In genomic region chr4:117884146-117884545, GRCm38 (mm10) we compare ENCODE assay signal across 10 mouse cellular contexts. TPM values are rescaled to one million over a fixed set of nuclear protein-coding genes. Genes with fewer than 3 reads are reported as not detected.
DNase-seq lines count a peak whose midpoint lies in the region; ATAC-seq and TF ChIP-seq lines count a peak whose summit lies in the region.
"Had no signal": no experiment of that assay in that cellular context is flagged by ENCODE, and none has a peak within 500 bp of the region (broad histone marks: within the 10 kb centered on the region; RNA-seq: fewer than 3 reads in every experiment).

No protein-coding gene starts in this region.

- H3K4me3 ChIP-seq in heart, embryonic 12.5 days = peak overlapping the region; percentile 96; the same call in 1 of the 2 replicates
- 0 out of 2 replicates have a peak overlapping the region, but pooled peaks have one; percentile 1 for H3K4me3 ChIP-seq in bone marrow macrophage, adult 2 months (ENCODE audit: insufficient read depth, low read length)
- no peak overlapping the region for H3K4me3 ChIP-seq in hindbrain, embryonic 12.5 days
- H3K4me3 ChIP-seq in midbrain, embryonic 12.5 days = peak overlapping the region; percentile 89; the same call in 1 of the 2 replicates

- peaks cover 42% of the 10 kb centered on the region for H3K36me3 ChIP-seq in heart, embryonic 12.5 days
- H3K36me3 ChIP-seq in hindbrain, embryonic 12.5 days = peaks cover 40% of the 10 kb centered on the region
- H3K36me3 ChIP-seq in midbrain, embryonic 12.5 days = peaks cover 37% of the 10 kb centered on the region

- TF ChIP-seq POLR2A in bone marrow macrophage, adult 2 months (IDR thresholded peaks at IDR 0.05; ENCODE audit: borderline replicate concordance, low read depth, low read length) = no peak

- ATAC-seq in heart, embryonic 12.5 days (ENCODE audit: insufficient number of reproducible peaks, low FRiP score) = no peak
- ATAC-seq in hindbrain, embryonic 12.5 days (ENCODE audit: low FRiP score) = no peak
- no peak for ATAC-seq in midbrain, embryonic 12.5 days (ENCODE audit: low FRiP score, low read depth)

- H3K9me3 ChIP-seq in heart, embryonic 12.5 days (replicated peaks) = no peaks in the 10 kb centered on the region
- H3K9me3 ChIP-seq in hindbrain, embryonic 12.5 days (replicated peaks) = no peaks in the 10 kb centered on the region
- no peaks in the 10 kb centered on the region for H3K9me3 ChIP-seq in midbrain, embryonic 12.5 days

- no peak for TF ChIP-seq CTCF in bone marrow macrophage, adult 2 months (IDR thresholded peaks at IDR 0.05; ENCODE audit: low read depth, low read length)

- WGBS in heart, embryonic 12.5 days = 94% methylated on average over 1 of the region's 1 CpGs
- WGBS in hindbrain, embryonic 12.5 days = 100% methylated on average over 1 of the region's 1 CpGs
- WGBS in midbrain, embryonic 12.5 days = 100% methylated on average over 1 of the region's 1 CpGs

- no peaks in the 10 kb centered on the region for H3K27me3 ChIP-seq in heart, embryonic 12.5 days (replicated peaks)
- H3K27me3 ChIP-seq in hindbrain, embryonic 12.5 days = no peaks in the 10 kb centered on the region
- no peaks in the 10 kb centered on the region for H3K27me3 ChIP-seq in midbrain, embryonic 12.5 days

- peak overlapping the region; percentile 94 for H3K4me2 ChIP-seq in heart, embryonic 12.5 days
- peak overlapping the region; percentile 88 for H3K4me2 ChIP-seq in hindbrain, embryonic 12.5 days (replicated peaks)
- peak overlapping the region; percentile 82 for H3K4me2 ChIP-seq in midbrain, embryonic 12.5 days (replicated peaks)

- H3K27ac ChIP-seq in heart, embryonic 12.5 days (ENCODE audit: poor library complexity, severe bottlenecking) = no peak overlapping the region
- no peak overlapping the region for H3K27ac ChIP-seq in bone marrow macrophage, adult 2 months (ENCODE audit: insufficient read depth, low read depth, low read length)
- no peak overlapping the region for H3K27ac ChIP-seq in hindbrain, embryonic 12.5 days
- H3K27ac ChIP-seq in midbrain, embryonic 12.5 days (replicated peaks) = no peak overlapping the region

- DNase-seq in heart, adult 18-20 months = no peak
- no peak for DNase-seq in left cerebral cortex, adult 8-10 months (ENCODE audit: low spot score in 2 of 2)
- no peak for DNase-seq in spleen, postnatal 14 days (ENCODE audit: low spot score in 2 of 2)
- no peak for DNase-seq in gastrocnemius, postnatal 10 days
- DNase-seq: layer of hippocampus, adult 9-11 months had no signal

- peaks cover 25% of the 10 kb centered on the region for H3K4me1 ChIP-seq in heart, embryonic 12.5 days (replicated peaks)
- peaks cover 18% of the 10 kb centered on the region for H3K4me1 ChIP-seq in bone marrow macrophage, adult 2 months (ENCODE audit: control insufficient read depth, insufficient read depth, low read length)
- peaks cover 61% of the 10 kb centered on the region for H3K4me1 ChIP-seq in hindbrain, embryonic 12.5 days
- H3K4me1 ChIP-seq in midbrain, embryonic 12.5 days = peaks cover 40% of the 10 kb centered on the region

- H3K9ac ChIP-seq in heart, embryonic 12.5 days = peak overlapping the region; percentile 93
- H3K9ac ChIP-seq in hindbrain, embryonic 12.5 days = peak overlapping the region; percentile 90; the same call in 1 of the 2 replicates
- peak overlapping the region; percentile 93; the same call in 1 of the 2 replicates for H3K9ac ChIP-seq in midbrain, embryonic 12.5 days (replicated peaks)

RNA-seq across cellular contexts. Expression of gene B4galt2, which starts 0.9 kb away (rescaled TPM):
- 18.3 and 19.4 TPM in 2 replicates for polyA plus RNA-seq in heart, embryonic 12.5 days (2016; fragmentation: Nextera tagmentation; extraction: Ambion mirVana)
- 1 to 10 TPM; 4.0 to 4.4 TPM for total RNA-seq in heart, adult 18-20 months (2021)
- 0.32 TPM in 1 of 2 replicates, not detected in the other for polyA plus RNA-seq in bone marrow macrophage, adult 2 months (2012; ENCODE audit: insufficient read depth, insufficient read length, missing spikeins)
- polyA plus RNA-seq in hindbrain, embryonic 12.5 days (2016; fragmentation: Nextera tagmentation; extraction: Ambion mirVana) = 43.9 and 44.3 TPM in 2 replicates
- polyA plus RNA-seq in midbrain, embryonic 12.5 days (2016; fragmentation: Nextera tagmentation; extraction: Ambion mirVana) = 39.7 and 44.2 TPM in 2 replicates
- 10 to 100 TPM; 73.0 to 85.0 (median 79.7) TPM for total RNA-seq in left cerebral cortex, adult 8-10 months (2022)
- 10 to 100 TPM; 12.3 to 15.0 TPM for total RNA-seq in gastrocnemius, postnatal 10 days (2021)
- total RNA-seq: megakaryocyte-erythroid progenitor cell, adult 5-6 weeks had no signal

RNA-seq across cellular contexts. Expression of gene Atp6v0b, which starts 3.0 kb away (rescaled TPM):
- polyA plus RNA-seq in heart, embryonic 12.5 days (2016; fragmentation: Nextera tagmentation; extraction: Ambion mirVana) = 183 and 196 TPM in 2 replicates
- 100 to 1,000 TPM in 1 of 2 experiments, 10 to 100 TPM in 1; 96.3 to 121 TPM for total RNA-seq in heart, adult 18-20 months (2021)
- 712 and 757 TPM in 2 replicates for polyA plus RNA-seq in bone marrow macrophage, adult 2 months (2012; ENCODE audit: insufficient read depth, insufficient read length, missing spikeins)
- 267 and 289 TPM in 2 replicates for polyA plus RNA-seq in hindbrain, embryonic 12.5 days (2016; fragmentation: Nextera tagmentation; extraction: Ambion mirVana)
- polyA plus RNA-seq in midbrain, embryonic 12.5 days (2016; fragmentation: Nextera tagmentation; extraction: Ambion mirVana) = 256 and 264 TPM in 2 replicates
- 100 to 1,000 TPM; 386 to 441 (median 416) TPM for total RNA-seq in left cerebral cortex, adult 8-10 months (2022)
- 10 to 100 TPM; 60.6 to 74.5 TPM for total RNA-seq in gastrocnemius, postnatal 10 days (2021)

RNA-seq across cellular contexts. Expression of gene Dph2, which starts 7.7 kb away (rescaled TPM):
- 12.4 and 12.9 TPM in 2 replicates for polyA plus RNA-seq in heart, embryonic 12.5 days (2016; fragmentation: Nextera tagmentation; extraction: Ambion mirVana)
- total RNA-seq in heart, adult 18-20 months (2021) = 1 to 10 TPM; 3.8 TPM
- polyA plus RNA-seq in bone marrow macrophage, adult 2 months (2012; ENCODE audit: insufficient read depth, insufficient read length, missing spikeins) = 4.0 and 5.1 TPM in 2 replicates
- polyA plus RNA-seq in hindbrain, embryonic 12.5 days (2016; fragmentation: Nextera tagmentation; extraction: Ambion mirVana) = 20.5 and 22.4 TPM in 2 replicates
- polyA plus RNA-seq in midbrain, embryonic 12.5 days (2016; fragmentation: Nextera tagmentation; extraction: Ambion mirVana) = 23.4 and 27.3 TPM in 2 replicates
- total RNA-seq in left cerebral cortex, adult 8-10 months (2022) = 10 to 100 TPM in 2 of 4 experiments, 1 to 10 TPM in 2; 9.5 to 12.0 (median 10.7) TPM
- 1 to 10 TPM; 3.1 to 3.3 TPM for total RNA-seq in gastrocnemius, postnatal 10 days (2021)

RNA-seq across cellular contexts. Expression of gene Ccdc24, which starts 11.8 kb away (rescaled TPM):
- polyA plus RNA-seq in heart, embryonic 12.5 days (2016; fragmentation: Nextera tagmentation; extraction: Ambion mirVana) = 0.74 and 0.91 TPM in 2 replicates
- total RNA-seq in heart, adult 18-20 months (2021) = under 1 TPM; 0.30 to 0.64 TPM
- not detected in 2 replicates for polyA plus RNA-seq in bone marrow macrophage, adult 2 months (2012; ENCODE audit: insufficient read depth, insufficient read length, missing spikeins)
- 2.9 TPM in 2 replicates for polyA plus RNA-seq in hindbrain, embryonic 12.5 days (2016; fragmentation: Nextera tagmentation; extraction: Ambion mirVana)
- 2.2 and 2.4 TPM in 2 replicates for polyA plus RNA-seq in midbrain, embryonic 12.5 days (2016; fragmentation: Nextera tagmentation; extraction: Ambion mirVana)
- under 1 TPM; 0.33 to 0.94 (median 0.67) TPM for total RNA-seq in left cerebral cortex, adult 8-10 months (2022)
- total RNA-seq in gastrocnemius, postnatal 10 days (2021) = under 1 TPM; 0.70 to 0.81 TPM
- total RNA-seq: megakaryocyte-erythroid progenitor cell, adult 5-6 weeks had no signal

RNA-seq across cellular contexts. Expression of gene Ipo13, which starts 30.7 kb away (rescaled TPM):
- 43.0 and 44.7 TPM in 2 replicates for polyA plus RNA-seq in heart, embryonic 12.5 days (2016; fragmentation: Nextera tagmentation; extraction: Ambion mirVana)
- 10 to 100 TPM; 68.3 to 72.5 TPM for total RNA-seq in heart, adult 18-20 months (2021)
- polyA plus RNA-seq in bone marrow macrophage, adult 2 months (2012; ENCODE audit: insufficient read depth, insufficient read length, missing spikeins) = 77.8 and 95.3 TPM in 2 replicates
- 62.2 and 65.5 TPM in 2 replicates for polyA plus RNA-seq in hindbrain, embryonic 12.5 days (2016; fragmentation: Nextera tagmentation; extraction: Ambion mirVana)
- polyA plus RNA-seq in midbrain, embryonic 12.5 days (2016; fragmentation: Nextera tagmentation; extraction: Ambion mirVana) = 66.2 and 68.9 TPM in 2 replicates
- total RNA-seq in left cerebral cortex, adult 8-10 months (2022) = 100 to 1,000 TPM; 122 to 133 (median 124) TPM
- 100 to 1,000 TPM; 146 to 154 TPM for total RNA-seq in gastrocnemius, postnatal 10 days (2021)

Comparison
In these comparisons a context has a peak if more than half of its experiments do, and no peak if none do; other contexts are left out.
1. RNA of gene B4galt2, which starts 0.9 kb away (polyA plus RNA-seq): 43.9 to 44.3 TPM in hindbrain, embryonic 12.5 days, 39.7 to 44.2 TPM in midbrain, embryonic 12.5 days and 18.3 to 19.4 TPM in heart, embryonic 12.5 days; 0.32 TPM in bone marrow macrophage, adult 2 months; every median in the first group is over 10 times any median in the second.
2. Peak in every context shown above with its lines, with median percentiles within 50 percentile points of each other: H3K4me2 ChIP-seq and H3K9ac ChIP-seq.